Mouse (Mus musculus): ENCODE results near the gene Cfap52. TPM values are rescaled to one million over a fixed set of nuclear protein-coding genes. Genes with fewer than 3 reads are reported as not detected.

Gene Cfap52
- polyA plus RNA-seq, 1 experiment, result 0.04 TPM

DNA sequence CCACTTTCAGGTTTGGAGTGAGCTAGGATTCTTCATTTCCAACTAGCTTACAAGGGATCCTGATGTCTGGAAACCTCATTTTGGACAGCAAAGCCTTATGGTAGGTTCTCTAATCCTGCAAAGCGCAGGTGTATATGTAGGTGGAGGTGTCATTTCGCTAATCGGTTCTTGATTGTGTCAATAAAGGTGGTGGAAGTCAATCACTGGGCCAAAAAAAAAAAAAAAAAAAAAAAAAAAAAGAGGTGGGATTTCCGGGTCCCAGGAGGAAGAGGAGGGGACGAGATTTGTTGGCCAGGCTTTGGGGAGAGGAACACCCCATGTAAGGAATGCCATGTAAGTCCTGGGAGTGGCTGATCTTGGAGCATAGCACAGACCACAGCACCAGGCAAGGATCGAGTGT is 11.0 kb downstream of the Cfap52 start:
- H3K36me3 ChIP-seq (ENCODE audit: control insufficient read depth, insufficient read depth), result no peaks in the 10 kb centered on the region
- no peak overlapping the region for H3ac ChIP-seq (ENCODE audit: control insufficient read depth, insufficient read length, low read depth)
- no peak overlapping the region for H3K4me3 ChIP-seq (ENCODE audit: insufficient read depth, poor library complexity, severe bottlenecking)
- TF ChIP-seq MAX (IDR thresholded peaks at IDR 0.05), result no peak
- TF ChIP-seq MYOG (IDR thresholded peaks at IDR 0.05; ENCODE audit: control insufficient read depth, extremely low read depth, insufficient read length), result no peak
- TF ChIP-seq CTCF (IDR thresholded peaks at IDR 0.05; ENCODE audit: control insufficient read depth, insufficient read depth, insufficient read length), result no peak
- TF ChIP-seq USF1 (IDR thresholded peaks at IDR 0.05; ENCODE audit: low read depth), result no peak
- TF ChIP-seq CEBPB (IDR thresholded peaks at IDR 0.05; ENCODE audit: low read depth), result no peak
- TF ChIP-seq FOSL1 (IDR thresholded peaks at IDR 0.05; ENCODE audit: insufficient read depth, low read length, poor library complexity, severe bottlenecking), result no peak
- no peaks in the 10 kb centered on the region for H3K27me3 ChIP-seq (ENCODE audit: control insufficient read depth, insufficient read depth, insufficient read length)
- H3K79me2 ChIP-seq (ENCODE audit: control insufficient read depth, insufficient read depth), result no peaks in the 10 kb centered on the region
- H3K79me3 ChIP-seq (ENCODE audit: low read depth), result no peaks in the 10 kb centered on the region

DNA sequence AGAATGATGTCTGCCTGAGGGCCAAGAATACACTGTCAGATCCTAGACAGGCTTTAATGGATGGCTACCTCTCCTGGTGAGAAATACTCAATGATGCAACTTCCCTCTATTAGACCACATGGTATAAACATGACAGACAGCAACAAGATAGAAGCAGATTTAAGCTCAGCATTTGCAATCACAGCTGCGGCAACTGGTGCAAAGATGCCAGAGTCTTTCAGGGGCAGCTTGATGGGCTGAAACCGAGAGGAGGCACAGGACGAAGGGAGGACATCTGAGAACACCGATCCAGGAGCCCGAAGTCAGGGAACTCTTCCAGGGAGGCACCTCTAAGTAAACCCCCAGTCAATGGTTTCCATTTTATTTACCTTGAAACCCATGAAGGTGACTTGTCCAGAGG is 11.8 kb downstream of the Cfap52 start:
- Histone ChIP-seq H3ac (ENCODE audit: control insufficient read depth, insufficient read length, low read depth) (no peak overlapping the region), H3K27me3 (ENCODE audit: control insufficient read depth, insufficient read depth, insufficient read length) (no peaks in the 10 kb centered on the region)
- TF ChIP-seq MYOG (IDR thresholded peaks at IDR 0.05; ENCODE audit: control insufficient read depth, extremely low read depth, insufficient read length), result no peak
- no peak for TF ChIP-seq USF1 (IDR thresholded peaks at IDR 0.05; ENCODE audit: low read depth)
- TF ChIP-seq MYOD1 (IDR thresholded peaks at IDR 0.05; ENCODE audit: control insufficient read depth, insufficient read length, low read depth), result no peak
- no peak for TF ChIP-seq CEBPB (IDR thresholded peaks at IDR 0.05; ENCODE audit: low read depth)
- TF ChIP-seq FOSL1 (IDR thresholded peaks at IDR 0.05; ENCODE audit: insufficient read depth, low read length, poor library complexity, severe bottlenecking), result no peak
- no peak for TF ChIP-seq CTCF (IDR thresholded peaks at IDR 0.05; ENCODE audit: control insufficient read depth, insufficient read depth, insufficient read length)
- TF ChIP-seq MAX (IDR thresholded peaks at IDR 0.05), result no peak

DNA sequence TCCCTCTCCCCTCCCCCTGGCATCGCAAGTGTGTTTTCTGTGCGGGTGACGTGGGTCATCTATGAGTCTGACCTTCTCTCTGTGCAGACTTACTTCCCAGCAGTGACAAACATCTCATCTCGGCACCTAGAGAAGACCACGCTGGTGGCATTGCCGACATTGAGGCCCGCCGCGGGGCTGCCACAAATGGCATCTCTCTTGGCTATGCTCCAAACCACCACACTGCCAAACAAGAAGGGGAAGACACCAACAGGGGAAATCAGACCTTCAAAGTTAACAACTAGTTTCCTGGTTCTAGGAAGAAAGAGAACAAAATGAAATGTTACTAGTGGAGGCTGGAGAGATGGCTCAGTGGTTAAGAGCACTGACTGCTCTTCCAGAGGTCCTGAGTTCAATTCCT is 16.0 kb downstream of the Cfap52 start:
- no peak for TF ChIP-seq MAX (IDR thresholded peaks at IDR 0.05)
- TF ChIP-seq MYOG (IDR thresholded peaks at IDR 0.05; ENCODE audit: control insufficient read depth, extremely low read depth, insufficient read length), result no peak
- TF ChIP-seq MYOD1 (IDR thresholded peaks at IDR 0.05; ENCODE audit: control insufficient read depth, insufficient read length, low read depth), result no peak
- no peak for TF ChIP-seq CTCF (IDR thresholded peaks at IDR 0.05; ENCODE audit: control insufficient read depth, insufficient read depth, insufficient read length)
- no peak for TF ChIP-seq CEBPB (IDR thresholded peaks at IDR 0.05; ENCODE audit: low read depth)
- TF ChIP-seq USF1 (IDR thresholded peaks at IDR 0.05; ENCODE audit: low read depth), result no peak
- TF ChIP-seq FOSL1 (IDR thresholded peaks at IDR 0.05; ENCODE audit: insufficient read depth, low read length, poor library complexity, severe bottlenecking), result no peak
- Histone ChIP-seq H3K27me3 (ENCODE audit: control insufficient read depth, insufficient read depth, insufficient read length) (no peaks in the 10 kb centered on the region), H3K4me3 (ENCODE audit: insufficient read depth, poor library complexity, severe bottlenecking) (no peak overlapping the region), H3ac (ENCODE audit: control insufficient read depth, insufficient read length, low read depth) (no peak overlapping the region), H3K36me3 (ENCODE audit: control insufficient read depth, insufficient read depth) (no peaks in the 10 kb centered on the region), H3K79me3 (ENCODE audit: low read depth) (no peaks in the 10 kb centered on the region), H3K79me2 (ENCODE audit: control insufficient read depth, insufficient read depth) (no peaks in the 10 kb centered on the region)

More for the DNA sequence above, 11.8 kb downstream of the Cfap52 start:
- H3K36me3 ChIP-seq (ENCODE audit: control insufficient read depth, insufficient read depth), result no peaks in the 10 kb centered on the region
- no peaks in the 10 kb centered on the region for H3K79me2 ChIP-seq (ENCODE audit: control insufficient read depth, insufficient read depth)
- H3K79me3 ChIP-seq (ENCODE audit: low read depth), result no peaks in the 10 kb centered on the region
- no peak overlapping the region for H3K4me3 ChIP-seq (ENCODE audit: insufficient read depth, poor library complexity, severe bottlenecking)

DNA sequence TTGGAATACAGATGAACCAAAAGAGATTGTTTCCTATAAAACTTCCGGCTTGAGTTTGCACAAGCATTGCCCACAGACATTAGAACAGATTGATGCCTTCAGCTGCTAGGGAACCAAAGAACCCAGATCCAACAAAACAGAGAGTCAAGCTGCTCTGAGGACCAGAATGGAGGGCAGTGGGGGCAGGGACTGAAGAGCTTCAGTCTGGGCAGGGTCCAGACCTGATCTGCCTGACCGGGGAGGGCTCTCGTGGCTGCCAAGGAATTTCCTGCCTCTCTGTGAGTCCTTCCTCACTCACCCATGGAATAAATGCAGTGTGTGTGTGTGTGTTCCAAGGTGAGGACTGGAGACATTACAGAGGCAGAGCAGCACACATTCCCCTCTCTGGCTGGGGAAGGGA is 17.2 kb downstream of the Cfap52 start:
- Histone ChIP-seq H3K4me3 (ENCODE audit: insufficient read depth, poor library complexity, severe bottlenecking) (no peak overlapping the region), H3ac (ENCODE audit: control insufficient read depth, insufficient read length, low read depth) (no peak overlapping the region), H3K79me3 (ENCODE audit: low read depth) (no peaks in the 10 kb centered on the region), H3K27me3 (ENCODE audit: control insufficient read depth, insufficient read depth, insufficient read length) (no peaks in the 10 kb centered on the region), H3K79me2 (ENCODE audit: control insufficient read depth, insufficient read depth) (no peaks in the 10 kb centered on the region), H3K36me3 (ENCODE audit: control insufficient read depth, insufficient read depth) (no peaks in the 10 kb centered on the region)
- TF ChIP-seq FOSL1 (IDR thresholded peaks at IDR 0.05; ENCODE audit: insufficient read depth, low read length, poor library complexity, severe bottlenecking) (no peak), USF1 (IDR thresholded peaks at IDR 0.05; ENCODE audit: low read depth) (no peak), MYOD1 (IDR thresholded peaks at IDR 0.05; ENCODE audit: control insufficient read depth, insufficient read length, low read depth) (no peak), MAX (IDR thresholded peaks at IDR 0.05) (no peak), CEBPB (IDR thresholded peaks at IDR 0.05; ENCODE audit: low read depth) (no peak), CTCF (IDR thresholded peaks at IDR 0.05; ENCODE audit: control insufficient read depth, insufficient read depth, insufficient read length) (no peak), MYOG (IDR thresholded peaks at IDR 0.05; ENCODE audit: control insufficient read depth, extremely low read depth, insufficient read length) (no peak)

DNA sequence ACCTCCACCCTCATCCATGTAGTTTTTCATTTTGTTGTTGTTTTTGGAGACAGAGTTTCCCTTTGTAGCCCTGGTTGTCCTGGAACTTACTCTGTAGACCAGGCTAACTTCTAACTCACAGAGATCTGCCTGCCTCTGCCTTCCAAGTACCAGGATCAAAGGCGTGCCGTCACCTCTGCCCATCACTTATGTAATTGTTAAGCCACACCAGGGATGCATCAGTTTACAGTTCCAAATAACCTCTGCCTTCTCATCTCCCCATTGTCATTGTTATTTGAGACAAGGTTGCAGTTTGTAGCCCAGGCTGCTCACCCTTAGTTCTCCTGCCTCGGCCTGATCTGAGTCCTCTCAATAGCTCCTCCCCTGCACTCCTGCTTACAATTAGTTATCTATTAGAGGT is 33.3 kb downstream of the Cfap52 start:
- H3K79me2 ChIP-seq (ENCODE audit: control insufficient read depth, insufficient read depth), result no peaks in the 10 kb centered on the region
- H3K4me3 ChIP-seq (ENCODE audit: insufficient read depth, poor library complexity, severe bottlenecking), result no peak overlapping the region
- no peaks in the 10 kb centered on the region for H3K27me3 ChIP-seq (ENCODE audit: control insufficient read depth, insufficient read depth, insufficient read length)
- H3K36me3 ChIP-seq (ENCODE audit: control insufficient read depth, insufficient read depth), result no peaks in the 10 kb centered on the region
- H3K79me3 ChIP-seq (ENCODE audit: low read depth), result no peaks in the 10 kb centered on the region
- H3ac ChIP-seq (ENCODE audit: control insufficient read depth, insufficient read length, low read depth), result no peak overlapping the region
- no peak for TF ChIP-seq CTCF (IDR thresholded peaks at IDR 0.05; ENCODE audit: control insufficient read depth, insufficient read depth, insufficient read length)

DNA sequence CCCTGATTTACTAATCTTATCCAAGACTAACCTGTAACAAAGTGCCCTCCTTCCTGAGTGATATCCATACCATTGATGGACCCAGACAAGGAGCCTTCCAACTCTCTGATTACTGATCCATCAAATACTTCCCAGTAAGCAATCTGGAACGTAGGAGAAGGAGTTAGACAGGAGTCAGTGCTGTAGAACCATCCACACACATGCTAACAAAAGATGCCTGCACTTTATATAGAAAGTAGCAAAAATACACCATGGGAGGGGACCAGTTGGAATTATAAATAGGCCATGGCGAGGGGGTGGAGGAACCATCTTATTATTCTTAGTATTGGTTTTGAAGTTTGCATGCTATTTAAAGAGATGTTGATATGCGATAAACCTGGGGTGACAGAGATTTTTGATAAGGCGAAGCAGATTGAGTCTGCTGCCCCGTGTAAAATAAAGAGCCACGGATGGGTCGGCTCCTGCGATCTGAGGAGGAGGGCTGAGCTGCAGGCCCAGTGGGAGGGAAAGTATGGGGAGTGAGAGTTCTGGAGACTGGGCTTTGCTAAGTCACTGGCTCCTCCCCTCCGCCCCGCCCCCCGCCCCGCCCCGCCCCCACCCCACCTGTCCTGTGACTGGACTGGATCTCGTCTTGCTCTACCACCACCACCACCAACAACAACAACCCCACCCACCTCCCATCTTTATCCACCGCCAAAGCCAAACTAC is 38.9 kb downstream of the Cfap52 start:
- Histone ChIP-seq H3K79me2 (ENCODE audit: control insufficient read depth, insufficient read depth) (no peaks in the 10 kb centered on the region), H3K36me3 (ENCODE audit: control insufficient read depth, insufficient read depth) (no peaks in the 10 kb centered on the region), H3K27me3 (ENCODE audit: control insufficient read depth, insufficient read depth, insufficient read length) (no peaks in the 10 kb centered on the region), H3ac (ENCODE audit: control insufficient read depth, insufficient read length, low read depth) (no peak overlapping the region), H3K4me3 (ENCODE audit: insufficient read depth, poor library complexity, severe bottlenecking) (no peak overlapping the region), H3K79me3 (ENCODE audit: low read depth) (no peaks in the 10 kb centered on the region)
- TF ChIP-seq FOSL1 (IDR thresholded peaks at IDR 0.05; ENCODE audit: insufficient read depth, low read length, poor library complexity, severe bottlenecking) (no peak), CEBPB (IDR thresholded peaks at IDR 0.05; ENCODE audit: low read depth) (no peak), MAX (IDR thresholded peaks at IDR 0.05) (no peak), MYOD1 (IDR thresholded peaks at IDR 0.05; ENCODE audit: control insufficient read depth, insufficient read length, low read depth) (no peak), CTCF (IDR thresholded peaks at IDR 0.05; ENCODE audit: control insufficient read depth, insufficient read depth, insufficient read length) (no peak), MYOG (IDR thresholded peaks at IDR 0.05; ENCODE audit: control insufficient read depth, extremely low read depth, insufficient read length) (no peak), USF1 (IDR thresholded peaks at IDR 0.05; ENCODE audit: low read depth) (no peak)

All from C2C12 (cell line).